Mouse (Mus musculus) CH12.LX (cell line): ENCODE measurements around the gene Mpp4. TPM values are rescaled to one million over a fixed set of nuclear protein-coding genes. Genes with fewer than 3 reads are reported as not detected.

Experiments
- DNase-seq: peaks from one replicate; pipeline ENCODE4 v3.0.0-alpha.2; 2013; ENCODE audit errors: extremely low read depth
- H3K27ac ChIP-seq: 2 replicates; pipeline ENCODE4 v1.5.1; 2012; ENCODE audit warnings: low read depth, mild to moderate bottlenecking, control low read depth, moderate library complexity; ENCODE audit not compliant: insufficient read depth
- H3K27me3 ChIP-seq: replicated peaks from 2 replicates; pipeline ENCODE3; 2012; ENCODE audit warnings: inconsistent platforms
- H3K36me3 ChIP-seq, 2 experiments: replicated peaks in 1 of 2; 2 replicates each; pipeline versions ENCODE3 to v1.6.1; 2012; ENCODE audit warnings: inconsistent platforms in 1 of 2, low read length in 1 of 2, mild to moderate bottlenecking in 1 of 2, mixed read lengths in 1 of 2, moderate library complexity in 1 of 2; ENCODE audit not compliant: control insufficient read depth in 1 of 2, insufficient read depth in 1 of 2
- H3K4me1 ChIP-seq, 2 experiments: 2 replicates each; pipeline ENCODE4 v1.6.1; 2012; ENCODE audit warnings: inconsistent platforms in 1 of 2, moderate library complexity in 1 of 2; ENCODE audit not compliant: insufficient read depth in 2 of 2, control insufficient read depth in 1 of 2
- H3K4me2 ChIP-seq: 2 replicates; pipeline ENCODE4 v1.6.1; 2012; ENCODE audit warnings: low read depth, mild to moderate bottlenecking, control low read depth; ENCODE audit not compliant: poor library complexity, insufficient read depth, severe bottlenecking
- H3K4me3 ChIP-seq, 3 experiments: fragments of 150-350 bp in 1 of 3; sonication (generic) in 1 of 3; replicated peaks in 1 of 3; 2 replicates each; pipeline versions ENCODE3 to v1.5.1; 2011 to 2012; ENCODE audit warnings: low read depth in 2 of 3, low read length in 2 of 3, mild to moderate bottlenecking in 2 of 3, moderate library complexity in 2 of 3, control low read depth in 1 of 3, improper control_type of control experiment in 1 of 3, inconsistent platforms in 1 of 3, mixed read lengths in 1 of 3; ENCODE audit not compliant: poor library complexity in 1 of 3
- H3K79me2 ChIP-seq: replicated peaks from 2 replicates; pipeline ENCODE4 v1.6.1; 2012; ENCODE audit warnings: mild to moderate bottlenecking, moderate library complexity; ENCODE audit not compliant: control insufficient read depth, poor library complexity, insufficient read depth, severe bottlenecking; ENCODE audit errors: extremely low read depth
- H3K9ac ChIP-seq: 2 replicates; pipeline ENCODE4 v1.6.1; 2012; ENCODE audit warnings: low read depth, mild to moderate bottlenecking, control low read depth, moderate library complexity; ENCODE audit not compliant: insufficient read depth
- H3K9me3 ChIP-seq: replicated peaks from 2 replicates; pipeline ENCODE3; 2012; ENCODE audit warnings: low read length, inconsistent platforms, mixed read lengths
- BHLHE40 ChIP-seq: IDR thresholded peaks from 2 replicates; pipeline ENCODE4 v1.6.1; 2011; ENCODE audit warnings: mild to moderate bottlenecking, low read depth, low read length, improper control_type of control experiment
- CHD2 ChIP-seq: IDR thresholded peaks from 2 replicates; pipeline ENCODE4 v1.6.1; 2011; ENCODE audit warnings: low read length, improper control_type of control experiment
- ETS1 ChIP-seq: conservative IDR thresholded peaks from 2 replicates; pipeline ENCODE4 v1.6.1; 2012; ENCODE audit warnings: low read depth, mild to moderate bottlenecking, inconsistent platforms, low read length, improper control_type of control experiment, moderate library complexity
- GABPA ChIP-seq: IDR thresholded peaks from 2 replicates; pipeline ENCODE4 v1.6.1; 2012; ENCODE audit warnings: low read depth, low read length, improper control_type of control experiment, inconsistent platforms; ENCODE audit not compliant: insufficient replicate concordance
- HCFC1 ChIP-seq: IDR thresholded peaks from 2 replicates; pipeline ENCODE4 v1.6.1; 2012; ENCODE audit warnings: low read depth, mild to moderate bottlenecking, inconsistent platforms, low read length, improper control_type of control experiment
- IRF4 ChIP-seq: IDR thresholded peaks from 2 replicates; pipeline ENCODE4 v1.6.1; 2014; ENCODE audit warnings: low read depth, mild to moderate bottlenecking, inconsistent platforms, low read length, improper control_type of control experiment
- KAT2A ChIP-seq: IDR thresholded peaks from 2 replicates; pipeline ENCODE4 v1.6.1; 2012; ENCODE audit warnings: low read length, improper control_type of control experiment, inconsistent platforms; ENCODE audit not compliant: insufficient replicate concordance
- MAFK ChIP-seq: IDR thresholded peaks from 2 replicates; pipeline ENCODE4 v1.6.1; 2011; ENCODE audit warnings: low read length, improper control_type of control experiment; ENCODE audit not compliant: insufficient replicate concordance
- MAZ ChIP-seq: IDR thresholded peaks from 2 replicates; pipeline ENCODE4 v1.6.1; 2012; ENCODE audit warnings: low read depth, mild to moderate bottlenecking, inconsistent platforms, low read length, improper control_type of control experiment, moderate library complexity
- MEF2A ChIP-seq: IDR thresholded peaks from 2 replicates; pipeline ENCODE4 v1.6.1; 2014; ENCODE audit warnings: low read depth, mild to moderate bottlenecking, inconsistent platforms, low read length, improper control_type of control experiment, borderline replicate concordance
- MXI1 ChIP-seq: IDR thresholded peaks from 2 replicates; pipeline ENCODE4 v1.6.1; 2011; ENCODE audit warnings: mild to moderate bottlenecking, low read depth, low read length, improper control_type of control experiment
- MYC ChIP-seq: IDR thresholded peaks from 2 replicates; pipeline ENCODE4 v1.6.1; 2011; ENCODE audit warnings: low read depth, mild to moderate bottlenecking, improper control_type of control experiment, low read length
- PAX5 ChIP-seq: IDR thresholded peaks from 2 replicates; pipeline ENCODE4 v1.6.1; 2012; ENCODE audit warnings: low read length, inconsistent platforms, mixed read lengths
- RAD21 ChIP-seq: IDR thresholded peaks from 2 replicates; pipeline ENCODE4 v1.6.1; 2011; ENCODE audit warnings: low read depth, mild to moderate bottlenecking, low read length, improper control_type of control experiment, moderate library complexity
- SIN3A ChIP-seq: IDR thresholded peaks from 2 replicates; pipeline ENCODE4 v1.6.1; 2012; ENCODE audit warnings: low read length, improper control_type of control experiment, inconsistent platforms
- TBP ChIP-seq: conservative IDR thresholded peaks from 2 replicates; pipeline ENCODE4 v1.6.1; 2011; ENCODE audit warnings: low read depth, low read length, improper control_type of control experiment
- UBTF ChIP-seq: IDR thresholded peaks from 2 replicates; pipeline ENCODE4 v1.6.1; 2012; ENCODE audit warnings: low read depth, mild to moderate bottlenecking, inconsistent platforms, low read length, improper control_type of control experiment, moderate library complexity
- USF1 ChIP-seq: IDR thresholded peaks from 2 replicates; pipeline ENCODE4 v1.6.1; 2014; ENCODE audit warnings: low read depth, mild to moderate bottlenecking, inconsistent platforms, low read length, improper control_type of control experiment
- USF2 ChIP-seq: conservative IDR thresholded peaks from 2 replicates; pipeline ENCODE4 v1.6.1; 2011; ENCODE audit warnings: low read depth, low read length, improper control_type of control experiment
- ZMIZ1 ChIP-seq: IDR thresholded peaks from 2 replicates; pipeline ENCODE4 v1.6.1; 2012; ENCODE audit warnings: low read depth, mild to moderate bottlenecking, inconsistent platforms, low read length, improper control_type of control experiment
- dilution Hi-C: fragments of 300-500 bp; cut with MboI; formaldehyde crosslinking; loops from 2 replicates; pipeline ENCODE4 v1.14.3; 2020; ENCODE audit warnings: low sequenced_read_pairs; ENCODE audit not compliant: extremely low pct_unique_long_range_greater_than_20kb, extremely low pct_ligation_motif_present
- in situ Hi-C: fragments of 300-500 bp; cut with MboI; formaldehyde crosslinking; loops from 3 replicates; pipeline ENCODE4 v1.14.3; 2019; ENCODE audit warnings: low sequenced_read_pairs, low pct_ligation_motif_present, low pct_unique_long_range_greater_than_20kb, mixed read lengths
- polyA plus RNA-seq: library from polyadenylated mRNA; unstranded; fragments of >175 nt; gene quantifications from 2 replicates; pipeline ENCODE4 v1.2.1, GENCODE M21; 2012; ENCODE audit warnings: low read depth; ENCODE audit not compliant: insufficient read length
- total RNA-seq, 2 experiments: library from RNA; depleted of rRNA; stranded (reverse); fragments of 300-350 nt in 1 of 2; fragments of >200 nt in 1 of 2; gene quantifications; 2 replicates each; pipeline ENCODE4 v1.2.3; 2012 to 2014

Gene Mpp4
- total and polyA plus RNA-seq, 3 experiments = 0.79 to 2.8 (median 1.1) TPM

- no peak overlapping the region for H3K4me3 ChIP-seq
- no peaks in the 10 kb centered on the region for H3K79me2 ChIP-seq
- DNase-seq = no peak
- H3K27me3 ChIP-seq = no peaks in the 10 kb centered on the region
- no peak overlapping the region for H3K4me2 ChIP-seq
- no peak for TF ChIP-seq MEF2A
- no peak for TF ChIP-seq KAT2A
- TF ChIP-seq CHD2 = no peak
- TF ChIP-seq BHLHE40 = no peak
- no peak for TF ChIP-seq MYC
- no peak for TF ChIP-seq PAX5
- no peak for TF ChIP-seq USF1
- TF ChIP-seq GABPA = no peak
- TF ChIP-seq RAD21 = no peak
- no peak for TF ChIP-seq SIN3A
- no peak for TF ChIP-seq ZMIZ1
- TF ChIP-seq MAFK = no peak
- no peak for TF ChIP-seq MAZ
- no peak for TF ChIP-seq IRF4
- no peak for TF ChIP-seq TBP
- TF ChIP-seq USF2 = no peak
- no peak for TF ChIP-seq UBTF
- no peak for TF ChIP-seq HCFC1
- TF ChIP-seq MXI1 = no peak
- dilution Hi-C loops (no loop called here), in situ Hi-C loops (no loop called here)
- no peak overlapping the region for H3K9ac ChIP-seq
- peaks cover 6 to 26% of the 10 kb centered on the region in 2 experiments; a peak in 3 of 4 replicates for H3K4me1 ChIP-seq
- peaks cover 6 to 50% of the 10 kb centered on the region in 2 experiments for H3K36me3 ChIP-seq
- H3K27ac ChIP-seq = no peak overlapping the region
- no peaks in the 10 kb centered on the region for H3K9me3 ChIP-seq
Measured at GRCm38 (mm10) chr1:59202367-59202766, 39.2 kb upstream of the Mpp4 start.

GRCm38 (mm10) chr1:59201561-59201960, 38.4 kb upstream of the Mpp4 start:
- H3K27ac ChIP-seq = no peak overlapping the region
- H3K9me3 ChIP-seq = no peaks in the 10 kb centered on the region
- H3K79me2 ChIP-seq = no peaks in the 10 kb centered on the region
- peaks cover 6 to 52% of the 10 kb centered on the region in 2 experiments for H3K36me3 ChIP-seq
- no peak for DNase-seq
- no peak overlapping the region for H3K4me3 ChIP-seq
- H3K4me1 ChIP-seq = peaks cover 6 to 21% of the 10 kb centered on the region in 2 experiments; a peak in 3 of 4 replicates
- in situ Hi-C loops = no loop called here
- dilution Hi-C loops = no loop called here
- no peaks in the 10 kb centered on the region for H3K27me3 ChIP-seq
- no peak overlapping the region for H3K9ac ChIP-seq
- TF ChIP-seq MXI1 (no peak), ETS1 (no peak)
- H3K4me2 ChIP-seq = no peak overlapping the region
